Mouse (Mus musculus): ENCODE data around the gene Ctcfl.

DNA sequence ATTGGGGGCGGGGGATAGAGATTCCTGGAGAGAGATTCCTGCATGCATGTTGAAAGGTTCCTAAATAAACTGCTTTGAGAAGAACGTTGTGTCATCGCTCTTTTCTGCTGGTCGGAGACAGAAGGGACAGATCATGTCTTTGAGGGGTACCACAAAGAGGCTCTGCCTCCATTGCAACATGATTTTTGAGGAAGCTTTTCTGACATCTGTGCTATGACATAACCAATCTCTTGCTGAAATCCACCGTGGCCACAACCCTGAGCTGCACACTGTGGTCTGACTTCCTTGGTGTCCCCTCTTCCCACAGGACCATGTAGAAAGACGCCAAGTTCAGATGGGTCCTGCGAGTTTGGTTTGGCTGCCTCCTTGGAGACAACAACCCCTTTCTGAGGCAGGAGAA, 46.4 kb downstream of the Ctcfl start:
- TF ChIP-seq CTCF (IDR thresholded peaks at IDR 0.05; ENCODE audit: borderline replicate concordance, insufficient read depth, low read depth, low read length): no peak
- TF ChIP-seq POLR2A (IDR thresholded peaks at IDR 0.05; ENCODE audit: borderline replicate concordance, insufficient read depth, low read length): no peak

Measured in cerebellum, adult 2 months (tissue).